Mouse (Mus musculus): ENCODE measurements around the gene Eif3m. TPM values are rescaled to one million over a fixed set of nuclear protein-coding genes. Genes with fewer than 3 reads are reported as not detected.
"Not testable (repeated sequence)": the region's sequence is repeated elsewhere in the genome, so short reads cannot be mapped to it uniquely, and the experiment has no call there.

The Eif3m gene
- polyA plus RNA-seq, 1 experiment from 2014 or later: 99.0 TPM

DNA sequence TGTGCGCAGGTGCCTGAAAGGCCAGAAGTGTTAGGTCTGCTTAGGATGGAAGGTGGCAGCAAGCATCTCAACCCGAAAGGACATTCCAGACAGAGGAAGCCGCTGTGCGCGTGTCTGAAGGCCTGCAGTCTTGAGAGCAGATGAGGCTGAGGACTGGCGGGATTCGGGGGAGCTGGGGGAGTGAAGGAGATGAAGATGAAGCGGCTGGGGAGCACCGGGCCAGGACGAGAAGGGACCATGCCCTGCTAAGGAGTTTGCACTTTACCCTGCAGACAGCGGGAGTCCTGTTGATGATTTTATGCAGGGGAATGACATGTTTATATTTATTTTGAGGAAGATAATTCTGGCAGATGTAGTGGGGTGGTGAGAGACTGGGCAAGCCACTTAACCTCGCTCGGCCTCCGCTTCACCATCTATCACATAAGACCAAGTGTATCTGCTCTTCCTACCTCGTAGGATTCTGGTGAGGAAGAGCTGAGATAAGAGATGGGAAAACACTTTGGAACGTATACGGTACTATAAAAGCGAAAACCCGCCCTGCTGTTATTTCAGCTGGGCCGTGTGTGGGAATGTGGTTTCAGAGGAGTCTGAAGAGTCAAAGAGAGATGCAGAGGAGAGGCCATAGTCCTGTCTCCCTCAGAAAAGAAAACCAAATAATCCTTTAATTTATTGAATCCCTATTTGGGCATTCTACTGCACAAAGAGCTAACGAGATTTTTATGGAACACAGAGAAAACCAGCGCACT is 10.2 kb upstream of the Eif3m start:
- Histone ChIP-seq H3K36me3 (ENCODE audit: inconsistent target) (no peaks in the 10 kb centered on the region), H3K79me2 (ENCODE audit: inconsistent target) (no peaks in the 10 kb centered on the region), H3K4me3 (ENCODE audit: inconsistent target) (no peak overlapping the region), H3K27ac (no peak overlapping the region)
- WGBS (ENCODE audit: missing documents): 93% methylated on average over 22 of the region's 22 CpGs

DNA sequence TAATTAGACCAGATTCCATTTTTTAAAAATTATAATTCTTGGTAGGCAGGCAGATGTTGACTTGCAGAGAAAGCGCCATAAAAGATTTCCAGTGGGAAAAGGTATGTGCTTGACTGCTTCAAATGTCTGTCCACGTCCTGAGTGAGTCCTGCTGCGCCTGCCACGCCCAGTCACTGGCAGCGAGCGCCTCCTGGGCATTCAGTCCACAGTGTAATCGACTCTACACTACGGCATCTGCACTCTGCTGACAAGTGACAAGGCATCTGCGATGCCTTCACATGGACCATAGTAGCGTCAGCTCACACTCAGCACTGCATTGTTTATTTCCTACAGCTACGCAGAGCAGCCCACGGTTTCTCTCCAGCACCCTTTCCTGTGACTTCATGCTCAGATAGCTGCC is 8.7 kb upstream of the Eif3m start:
- H3K4me3 ChIP-seq (ENCODE audit: inconsistent target); H3K27ac ChIP-seq; H3K79me2 ChIP-seq (ENCODE audit: inconsistent target); H3K36me3 ChIP-seq (ENCODE audit: inconsistent target): not testable (repeated sequence)
- 82% methylated on average over 8 of the region's 12 CpGs for WGBS (ENCODE audit: missing documents)

DNA sequence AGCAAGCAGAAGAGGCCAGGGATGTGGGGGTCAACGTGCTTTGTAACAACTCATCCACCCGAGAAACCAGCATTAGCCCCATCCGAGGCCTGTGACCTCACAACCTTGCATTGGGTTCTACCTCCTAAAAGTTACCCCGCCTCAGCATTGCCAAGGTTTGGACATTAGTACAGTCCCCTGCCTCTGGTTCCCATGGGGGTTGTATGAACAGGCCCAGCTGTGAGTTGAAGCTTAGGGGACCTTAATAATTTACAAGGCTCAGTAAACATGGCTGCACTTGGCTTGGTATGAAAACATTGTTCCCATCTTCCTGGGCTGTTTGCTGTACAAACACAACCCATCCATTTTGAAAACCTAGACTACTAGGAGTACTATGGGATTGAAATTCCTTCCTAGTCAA is 6.9 kb upstream of the Eif3m start:
- 96% methylated on average over 4 of the region's 4 CpGs for WGBS (ENCODE audit: missing documents)
- Histone ChIP-seq H3K27ac (no peak overlapping the region), H3K36me3 (ENCODE audit: inconsistent target) (no peaks in the 10 kb centered on the region)

DNA sequence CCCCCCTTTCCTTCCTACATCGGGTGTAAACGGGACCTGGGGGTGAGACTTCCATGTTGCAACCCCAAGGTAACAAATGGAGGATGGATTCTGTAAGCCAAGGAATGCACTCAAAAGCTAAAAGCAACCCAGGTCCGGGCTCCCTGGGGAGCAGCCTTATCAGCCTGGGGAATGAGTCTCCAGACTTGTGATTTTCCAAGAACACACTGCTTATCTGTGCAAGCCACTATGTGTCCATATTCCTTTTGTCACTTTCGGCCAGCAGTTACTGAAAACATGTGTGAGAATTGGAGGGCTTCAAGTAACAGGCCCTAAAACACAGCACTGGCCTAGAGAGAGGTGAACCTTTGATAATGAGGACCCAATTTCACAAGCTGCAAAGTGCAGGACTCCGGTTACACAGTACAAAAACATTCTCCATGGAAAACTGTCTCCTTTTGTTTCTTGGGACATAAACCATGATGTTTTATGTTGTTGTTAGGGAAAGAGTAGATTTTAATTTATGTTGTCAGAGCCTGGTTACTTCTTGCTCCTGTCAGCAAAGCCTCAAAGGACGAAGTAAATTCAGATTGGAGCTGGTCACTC is 6.2 kb upstream of the Eif3m start:
- 88% methylated on average over 6 of the region's 6 CpGs for WGBS (ENCODE audit: missing documents)
- Histone ChIP-seq H3K27ac (no peak overlapping the region), H3K36me3 (ENCODE audit: inconsistent target) (no peaks in the 10 kb centered on the region), H3K79me2 (ENCODE audit: inconsistent target) (no peaks in the 10 kb centered on the region), H3K4me3 (ENCODE audit: inconsistent target) (no peak overlapping the region)

More for the DNA sequence above, 6.9 kb upstream of the Eif3m start:
- H3K79me2 ChIP-seq (ENCODE audit: inconsistent target): no peaks in the 10 kb centered on the region
- H3K4me3 ChIP-seq (ENCODE audit: inconsistent target): no peak overlapping the region

DNA sequence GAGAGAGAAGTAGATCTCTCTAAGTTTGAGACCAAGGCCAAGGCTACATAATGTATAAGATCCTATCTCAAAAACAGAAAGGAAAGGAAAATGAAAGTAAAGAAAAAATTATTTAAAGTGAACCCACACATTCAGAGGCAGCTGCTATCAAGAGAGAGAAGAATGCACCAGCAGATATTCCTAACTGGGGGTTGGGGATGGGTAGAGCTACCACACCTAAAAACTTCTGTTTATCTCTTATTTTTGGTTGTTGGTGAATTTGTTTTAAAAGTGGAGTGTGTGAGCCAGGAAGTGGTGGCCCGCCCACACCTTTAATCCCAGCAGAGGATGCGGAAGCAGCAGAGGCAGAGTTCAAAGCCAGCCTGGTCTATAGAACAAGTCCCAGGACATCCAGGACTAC is 5.0 kb upstream of the Eif3m start:
- 100% methylated on average over 2 of the region's 2 CpGs for WGBS (ENCODE audit: missing documents)
- H3K79me2 ChIP-seq (ENCODE audit: inconsistent target): no peaks in the 10 kb centered on the region
- no peak overlapping the region for H3K27ac ChIP-seq
- H3K4me3 ChIP-seq (ENCODE audit: inconsistent target): no peak overlapping the region
- H3K36me3 ChIP-seq (ENCODE audit: inconsistent target): no peaks in the 10 kb centered on the region

DNA sequence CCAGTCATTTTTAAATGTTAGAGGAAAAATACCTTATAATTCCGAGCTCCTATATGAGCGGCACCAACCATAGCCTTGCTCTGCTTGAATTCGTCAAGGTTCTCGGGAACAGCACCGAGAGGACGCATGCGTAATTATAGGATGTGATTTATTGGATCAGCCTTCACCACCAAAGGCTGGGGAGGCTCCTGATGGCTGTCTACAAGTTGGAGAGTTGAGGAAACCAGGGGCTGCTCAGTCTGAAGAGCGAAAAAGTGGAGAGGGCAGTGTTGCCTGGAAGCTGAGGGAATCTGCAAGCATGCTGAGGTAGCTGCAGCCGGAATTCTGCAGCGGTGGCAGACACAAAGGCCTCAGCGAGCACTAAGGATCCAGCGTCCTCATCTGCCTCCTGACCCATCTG is 4.4 kb upstream of the Eif3m start:
- H3K4me3 ChIP-seq (ENCODE audit: inconsistent target): no peak overlapping the region
- no peak overlapping the region for H3K27ac ChIP-seq

DNA sequence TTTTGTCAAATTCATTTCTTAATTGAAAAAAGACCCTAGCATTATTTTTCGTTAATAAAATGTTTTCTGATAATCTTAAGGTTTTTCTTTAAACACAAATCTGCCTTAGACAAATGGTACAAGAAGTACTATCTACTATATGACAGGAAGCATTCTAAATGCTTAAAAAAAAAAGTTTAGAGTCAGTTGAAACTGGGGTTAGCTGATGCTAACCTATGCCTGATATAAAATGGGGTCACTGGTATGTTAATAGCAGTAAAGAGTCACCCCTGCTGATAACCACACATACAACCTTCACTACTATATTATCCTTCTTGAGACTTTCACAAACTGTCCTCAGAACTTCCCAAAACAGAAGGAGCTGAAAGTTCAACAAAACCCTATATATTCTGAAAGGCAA is 2.6 kb upstream of the Eif3m start:
- Histone ChIP-seq H3K36me3 (ENCODE audit: inconsistent target) (no peaks in the 10 kb centered on the region), H3K27ac (no peak overlapping the region), H3K79me2 (ENCODE audit: inconsistent target) (peaks cover 22% of the 10 kb centered on the region), H3K4me3 (ENCODE audit: inconsistent target) (no peak overlapping the region)
- WGBS (ENCODE audit: missing documents): 100% methylated on average over 1 of the region's 1 CpGs

More for the DNA sequence above, 4.4 kb upstream of the Eif3m start:
- WGBS (ENCODE audit: missing documents): 96% methylated on average over 12 of the region's 12 CpGs
- no peaks in the 10 kb centered on the region for H3K36me3 ChIP-seq (ENCODE audit: inconsistent target)
- peaks cover 4% of the 10 kb centered on the region for H3K79me2 ChIP-seq (ENCODE audit: inconsistent target)

DNA sequence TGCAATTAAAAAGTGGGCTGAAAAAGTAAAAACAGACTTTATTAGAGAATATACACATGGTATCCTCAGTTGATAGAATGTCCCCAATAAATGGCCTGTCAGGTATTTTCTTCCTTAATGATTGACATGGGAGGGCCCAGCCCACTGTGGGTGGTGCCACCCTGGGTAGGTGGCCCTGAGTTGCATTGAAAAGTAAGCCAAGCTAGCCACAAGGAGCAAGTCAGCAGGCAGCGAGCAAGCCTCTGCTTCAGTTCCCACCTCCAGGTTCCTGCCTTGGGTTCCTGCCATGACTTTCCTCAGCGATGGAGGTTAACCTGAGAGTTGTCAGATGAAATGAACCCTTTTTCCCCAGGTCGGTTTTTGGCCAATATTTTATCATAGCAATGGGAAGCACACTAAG is 922 bp upstream of the Eif3m start:
- 94% methylated on average over 3 of the region's 3 CpGs for WGBS (ENCODE audit: missing documents)
- Histone ChIP-seq H3K36me3 (ENCODE audit: inconsistent target) (peaks cover 9% of the 10 kb centered on the region), H3K27ac (no peak overlapping the region), H3K4me3 (ENCODE audit: inconsistent target) (peak overlapping the region; percentile 81; the same call in 1 of the 2 replicates), H3K79me2 (ENCODE audit: inconsistent target) (peaks cover 38% of the 10 kb centered on the region)

DNA sequence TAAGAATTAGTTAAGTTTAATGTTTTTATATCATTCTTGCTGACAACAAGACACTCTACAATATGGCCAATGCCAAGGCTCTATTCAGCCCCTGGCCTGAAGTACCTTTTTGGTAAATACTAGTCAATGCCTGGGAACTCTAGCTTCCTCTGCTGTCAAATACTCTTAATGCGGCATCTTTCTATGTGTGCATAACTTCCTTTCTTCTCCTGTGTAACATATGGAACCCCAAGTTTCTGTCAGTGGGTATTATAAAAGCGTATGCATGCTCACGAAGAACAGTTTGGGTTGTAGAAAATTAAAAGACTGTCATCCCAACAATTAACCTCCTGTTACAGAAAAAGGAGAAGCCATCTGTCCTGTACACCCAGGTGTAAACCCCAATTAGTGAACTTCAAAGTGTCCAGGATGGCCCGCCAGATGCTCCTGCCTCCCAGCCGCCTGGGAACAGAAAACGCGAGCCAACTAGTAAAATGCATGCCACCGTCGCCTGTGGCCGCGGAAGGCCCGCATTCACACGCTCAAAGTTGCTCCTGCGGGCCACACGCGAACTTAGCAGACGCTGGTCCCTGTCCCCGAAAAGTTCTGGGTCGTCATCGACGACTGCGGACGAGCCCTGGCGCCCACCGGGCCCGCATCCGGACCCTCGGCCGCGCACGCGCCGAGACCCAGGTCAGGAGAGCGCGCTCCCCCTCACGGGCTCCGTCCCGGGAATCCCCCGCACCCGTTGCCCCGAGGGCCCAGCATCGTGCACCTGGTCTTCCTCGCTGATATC is 501 bp downstream of the Eif3m start:
- H3K27ac ChIP-seq: 0 out of 2 replicates have a peak overlapping the region, but pooled peaks have one; percentile 37
- peak overlapping the region; percentile 81 for H3K4me3 ChIP-seq (ENCODE audit: inconsistent target)
- peaks cover 51% of the 10 kb centered on the region for H3K79me2 ChIP-seq (ENCODE audit: inconsistent target)
- H3K36me3 ChIP-seq (ENCODE audit: inconsistent target): peaks cover 24% of the 10 kb centered on the region
- WGBS (ENCODE audit: missing documents): 0% methylated on average over 43 of the region's 43 CpGs

DNA sequence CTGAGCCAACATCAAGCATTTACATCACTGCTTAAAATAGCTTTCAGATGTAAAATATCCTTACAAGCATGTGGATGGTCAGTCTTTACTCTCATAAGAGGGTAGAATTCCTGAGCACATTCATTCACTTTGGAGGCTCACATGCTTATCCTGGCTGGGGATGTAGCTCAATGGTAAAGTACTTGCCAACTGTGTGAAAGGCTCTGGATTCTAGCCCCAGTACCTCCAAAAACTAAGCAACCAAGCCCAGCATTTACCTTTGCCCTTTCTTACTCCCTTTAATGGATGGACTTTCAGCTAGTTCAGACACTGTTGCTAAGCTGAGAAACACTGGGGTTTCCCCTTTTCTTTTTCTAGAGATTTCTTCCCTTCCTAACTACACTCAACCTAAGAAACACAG is 9.6 kb downstream of the Eif3m start:
- H3K27ac ChIP-seq: no peak overlapping the region
- H3K36me3 ChIP-seq (ENCODE audit: inconsistent target): peaks cover 78% of the 10 kb centered on the region
- no peak overlapping the region for H3K4me3 ChIP-seq (ENCODE audit: inconsistent target)
- H3K79me2 ChIP-seq (ENCODE audit: inconsistent target): peaks cover 36% of the 10 kb centered on the region; the same call in 1 of the 2 replicates

DNA sequence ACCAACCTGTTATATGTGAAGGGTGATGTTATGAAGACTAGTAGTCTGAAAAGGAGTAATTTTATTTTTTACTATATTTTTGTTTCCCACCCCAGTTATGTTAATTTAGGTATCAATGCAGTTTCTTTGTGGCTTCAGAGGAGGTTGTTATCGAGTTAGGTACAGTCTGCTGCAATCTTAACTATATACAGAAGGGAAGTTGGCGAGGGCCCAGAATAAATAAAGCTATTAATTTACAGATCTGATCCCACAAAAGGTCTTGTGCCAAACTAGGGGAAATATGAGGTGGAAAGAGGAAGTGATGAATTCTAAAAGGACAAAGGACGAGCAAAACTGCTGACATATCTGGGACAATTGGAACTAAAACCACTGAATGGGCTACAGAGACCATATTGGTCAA is 20.7 kb downstream of the Eif3m start:
- 0 out of 2 replicates have a peak, but pooled peaks cover 6% of the 10 kb centered on the region for H3K36me3 ChIP-seq (ENCODE audit: inconsistent target)
- H3K79me2 ChIP-seq (ENCODE audit: inconsistent target): no peaks in the 10 kb centered on the region
- H3K27ac ChIP-seq: no peak overlapping the region
- 41% methylated on average over 3 of the region's 3 CpGs for WGBS (ENCODE audit: missing documents)
- no peak overlapping the region for H3K4me3 ChIP-seq (ENCODE audit: inconsistent target)

DNA sequence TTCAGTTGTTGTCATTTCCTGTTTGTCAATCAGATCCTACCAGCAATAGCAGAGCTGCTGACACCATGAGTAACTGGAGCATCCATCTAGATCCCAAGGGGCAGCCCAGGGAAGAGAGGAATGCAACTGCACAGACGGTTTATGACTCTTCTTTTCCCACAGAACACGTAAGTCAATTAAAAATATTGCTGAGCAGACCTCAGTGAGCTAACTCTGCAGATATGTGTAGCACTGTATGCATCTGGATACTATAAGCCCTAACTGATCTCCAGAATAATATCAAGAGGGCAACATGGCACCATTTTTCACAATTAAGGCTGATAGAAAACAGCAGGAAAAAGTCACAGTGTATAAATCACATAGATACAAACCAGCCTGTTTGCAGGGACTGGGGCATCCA is 22.4 kb downstream of the Eif3m start:
- Histone ChIP-seq H3K27ac (no peak overlapping the region), H3K4me3 (ENCODE audit: inconsistent target) (no peak overlapping the region), H3K36me3 (ENCODE audit: inconsistent target) (0 out of 2 replicates have a peak, but pooled peaks cover 6% of the 10 kb centered on the region), H3K79me2 (ENCODE audit: inconsistent target) (no peaks in the 10 kb centered on the region)
- 97% methylated on average over 2 of the region's 2 CpGs for WGBS (ENCODE audit: missing documents)

DNA sequence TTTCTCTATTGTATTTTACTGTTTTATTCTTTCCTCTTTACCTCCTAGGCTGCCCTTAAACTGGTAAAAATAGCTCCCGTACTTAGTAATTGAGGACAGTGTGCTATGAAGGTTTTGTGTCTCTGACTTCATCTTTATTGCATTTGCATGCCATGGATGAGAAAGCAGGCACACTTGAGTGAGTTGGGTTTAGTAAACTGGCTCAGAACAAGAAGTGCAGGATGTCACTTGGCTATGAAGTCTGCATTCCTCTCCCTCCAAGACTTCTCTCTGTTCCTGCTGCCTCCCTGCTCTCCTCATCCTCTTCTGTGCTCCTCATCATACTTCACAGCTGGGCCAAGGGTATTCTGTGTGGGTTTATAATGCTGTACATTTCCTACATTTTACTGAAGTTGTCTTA is 27.9 kb downstream of the Eif3m start:
- no peak overlapping the region for H3K4me3 ChIP-seq (ENCODE audit: inconsistent target)
- H3K36me3 ChIP-seq (ENCODE audit: inconsistent target): no peaks in the 10 kb centered on the region
- WGBS (ENCODE audit: missing documents): 92% methylated on average over 1 of the region's 1 CpGs
- no peak overlapping the region for H3K27ac ChIP-seq
- no peaks in the 10 kb centered on the region for H3K79me2 ChIP-seq (ENCODE audit: inconsistent target)

DNA sequence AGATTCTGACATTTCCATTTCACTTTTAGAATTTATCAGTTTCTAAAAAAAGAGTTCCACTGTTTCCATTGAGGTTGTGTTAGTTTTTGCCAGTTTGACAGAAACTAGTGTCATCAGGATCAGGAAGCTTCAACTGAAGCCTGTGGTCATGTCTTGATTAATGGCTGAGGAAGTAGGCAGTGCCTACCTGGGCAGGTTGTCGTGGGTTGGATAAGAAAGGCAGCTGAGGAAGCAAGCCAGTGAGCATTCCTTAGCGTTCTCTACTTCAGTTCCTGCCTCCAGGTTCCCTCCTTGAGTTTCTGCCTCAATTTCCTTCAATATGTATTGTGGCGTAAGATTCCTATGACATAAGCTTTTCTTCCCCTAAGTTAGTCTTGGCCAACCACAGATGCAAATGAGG is 31.1 kb downstream of the Eif3m start:
- H3K27ac ChIP-seq: no peak overlapping the region
- no peaks in the 10 kb centered on the region for H3K79me2 ChIP-seq (ENCODE audit: inconsistent target)
- no peaks in the 10 kb centered on the region for H3K36me3 ChIP-seq (ENCODE audit: inconsistent target)
- WGBS (ENCODE audit: missing documents): 17% methylated on average over 3 of the region's 3 CpGs
- H3K4me3 ChIP-seq (ENCODE audit: inconsistent target): no peak overlapping the region

DNA sequence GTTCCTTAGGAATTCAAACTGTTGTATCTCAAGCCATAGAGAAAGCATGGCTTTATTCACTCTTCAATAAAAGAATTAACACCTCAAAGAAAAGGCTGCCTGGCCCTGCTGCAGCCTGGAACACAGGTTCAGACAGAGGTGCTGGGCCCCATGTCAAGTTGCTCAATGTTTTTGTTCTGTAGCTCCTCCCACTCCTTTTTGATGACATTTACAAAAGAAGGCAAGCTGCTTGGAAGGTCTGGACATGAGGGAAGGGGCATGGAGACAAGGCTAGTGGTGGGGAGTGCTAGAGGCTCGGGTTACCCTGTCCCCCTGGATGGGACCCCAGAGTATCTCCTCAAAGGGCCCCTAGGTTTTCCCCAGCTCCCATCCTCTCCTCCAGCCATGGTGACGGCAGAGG is 35.2 kb downstream of the Eif3m start:
- H3K36me3 ChIP-seq (ENCODE audit: inconsistent target): no peaks in the 10 kb centered on the region

More for the DNA sequence above, 35.2 kb downstream of the Eif3m start:
- Histone ChIP-seq H3K4me3 (ENCODE audit: inconsistent target) (no peak overlapping the region), H3K27ac (no peak overlapping the region), H3K79me2 (ENCODE audit: inconsistent target) (no peaks in the 10 kb centered on the region)
- WGBS (ENCODE audit: missing documents): 95% methylated on average over 2 of the region's 2 CpGs

Measured in macrophage (primary cell).